Mouse (Mus musculus): Measurements from ENCODE around the gene Serpina1f. TPM values are rescaled to one million over a fixed set of nuclear protein-coding genes. Genes with fewer than 3 reads are reported as not detected.

Serpina1f gene
- polyA plus RNA-seq, 1 experiment from 2014 or later = not detected

DNA sequence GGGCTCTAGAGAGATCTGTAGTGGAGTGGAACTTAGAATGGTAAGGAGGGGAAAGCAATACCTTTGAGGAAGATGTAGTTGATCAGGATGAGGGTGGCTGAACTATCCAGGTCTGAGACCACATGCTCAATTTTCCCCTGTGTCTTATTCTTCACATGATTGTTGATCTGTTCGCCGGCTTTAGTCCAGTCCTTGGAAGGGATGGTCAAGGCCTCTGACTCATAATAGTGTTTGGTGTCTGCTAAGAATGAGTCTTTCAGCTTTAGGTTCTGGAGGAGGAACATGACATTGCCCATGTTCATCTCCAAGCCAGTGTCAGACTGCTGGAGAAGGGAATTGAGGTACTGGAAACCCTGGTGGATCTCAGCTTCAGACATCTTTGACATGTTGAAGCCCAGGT is 41.5 kb downstream of the Serpina1f start:
- no peak overlapping the region for H3K9ac ChIP-seq (ENCODE audit: low read length)
- 90% methylated on average over 2 of the region's 2 CpGs for whole genome bisulfite sequencing
- ATAC-seq (ENCODE audit: insufficient number of reproducible peaks, insufficient read depth, low FRiP score, low read depth) = no peak

GRCm38 (mm10) chr12:103646314-103646713 is 49.0 kb downstream of the Serpina1f start:
- no peak overlapping the region for H3K27ac ChIP-seq (replicated peaks in 1 of 2; ENCODE audit: control insufficient read depth in 1 of 2, insufficient read depth in 1 of 2, low read depth in 2 of 2, low read length in 2 of 2)
- ATAC-seq (ENCODE audit: insufficient number of reproducible peaks, insufficient read depth, low FRiP score, low read depth) = no peak
- H3K4me1 ChIP-seq (ENCODE audit: control insufficient read depth in 2 of 2, insufficient read depth in 2 of 2, low read length in 2 of 2) = no peaks in the 10 kb centered on the region
- H3K4me3 ChIP-seq (ENCODE audit: control insufficient read depth in 1 of 2, insufficient read depth in 1 of 2, low read depth in 1 of 2, low read length in 2 of 2) = no peak overlapping the region
- H3K27me3 ChIP-seq (ENCODE audit: control insufficient read depth, insufficient read depth, low read length) = no peaks in the 10 kb centered on the region
- no peak overlapping the region for H3K9ac ChIP-seq (ENCODE audit: low read length)
- H3K9me3 ChIP-seq (ENCODE audit: control insufficient read depth, low read length) = 0 out of 2 replicates have a peak, but pooled peaks cover 3% of the 10 kb centered on the region
- no peaks in the 10 kb centered on the region for H3K36me3 ChIP-seq (ENCODE audit: control insufficient read depth, insufficient read depth, low read length)
- no peak overlapping the region for H3K4me2 ChIP-seq (ENCODE audit: low read length)
- 52% methylated on average over 2 of the region's 2 CpGs for WGBS

More for the DNA sequence above, 41.5 kb downstream of the Serpina1f start:
- no peak overlapping the region for H3K4me3 ChIP-seq (ENCODE audit: control insufficient read depth in 1 of 2, insufficient read depth in 1 of 2, low read depth in 1 of 2, low read length in 2 of 2)
- no peaks in the 10 kb centered on the region for H3K36me3 ChIP-seq (ENCODE audit: control insufficient read depth, insufficient read depth, low read length)
- H3K27me3 ChIP-seq (ENCODE audit: control insufficient read depth, insufficient read depth, low read length) = no peaks in the 10 kb centered on the region
- 0 out of 2 replicates have a peak, but pooled peaks cover 3% of the 10 kb centered on the region for H3K9me3 ChIP-seq (ENCODE audit: control insufficient read depth, low read length)
- H3K27ac ChIP-seq (replicated peaks in 1 of 2; ENCODE audit: control insufficient read depth in 1 of 2, insufficient read depth in 1 of 2, low read depth in 2 of 2, low read length in 2 of 2) = no peak overlapping the region
- no peaks in the 10 kb centered on the region for H3K4me1 ChIP-seq (ENCODE audit: control insufficient read depth in 2 of 2, insufficient read depth in 2 of 2, low read length in 2 of 2)
- no peak overlapping the region for H3K4me2 ChIP-seq (ENCODE audit: low read length)

GRCm38 (mm10) chr12:103644601-103645000 is 50.7 kb downstream of the Serpina1f start:
- Histone ChIP-seq H3K27me3 (ENCODE audit: control insufficient read depth, insufficient read depth, low read length) (no peaks in the 10 kb centered on the region), H3K9ac (ENCODE audit: low read length) (no peak overlapping the region), H3K9me3 (ENCODE audit: control insufficient read depth, low read length) (no peaks in the 10 kb centered on the region), H3K27ac (replicated peaks in 1 of 2; ENCODE audit: control insufficient read depth in 1 of 2, insufficient read depth in 1 of 2, low read depth in 2 of 2, low read length in 2 of 2) (no peak overlapping the region), H3K36me3 (ENCODE audit: control insufficient read depth, insufficient read depth, low read length) (no peaks in the 10 kb centered on the region), H3K4me3 (ENCODE audit: control insufficient read depth in 1 of 2, insufficient read depth in 1 of 2, low read depth in 1 of 2, low read length in 2 of 2) (no peak overlapping the region), H3K4me1 (ENCODE audit: control insufficient read depth in 2 of 2, insufficient read depth in 2 of 2, low read length in 2 of 2) (no peaks in the 10 kb centered on the region), H3K4me2 (ENCODE audit: low read length) (no peak overlapping the region)
- 27% methylated on average over 5 of the region's 5 CpGs for WGBS
- no peak for ATAC-seq (ENCODE audit: insufficient number of reproducible peaks, insufficient read depth, low FRiP score, low read depth)

DNA sequence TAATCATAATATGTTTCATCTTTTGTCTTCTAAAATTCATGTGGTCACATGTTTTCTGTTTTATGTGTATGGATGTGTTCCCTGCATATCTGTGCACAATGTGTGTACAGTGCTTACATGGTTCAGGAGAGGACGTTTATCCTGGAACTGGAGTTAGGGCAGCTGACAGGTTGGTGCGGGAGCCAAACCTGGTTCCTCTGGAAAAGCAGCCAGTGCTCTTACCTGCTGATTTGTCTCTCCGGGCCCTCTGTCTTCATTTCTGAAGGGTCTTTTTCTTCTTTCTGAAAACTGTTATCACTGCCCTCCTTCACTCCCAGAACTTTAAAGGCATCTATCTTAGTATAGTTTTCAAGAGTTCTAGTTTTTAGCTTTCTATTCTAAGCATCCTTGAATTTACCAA is 51.5 kb downstream of the Serpina1f start:
- Histone ChIP-seq H3K27ac (replicated peaks in 1 of 2; ENCODE audit: control insufficient read depth in 1 of 2, insufficient read depth in 1 of 2, low read depth in 2 of 2, low read length in 2 of 2) (no peak overlapping the region), H3K4me2 (ENCODE audit: low read length) (no peak overlapping the region), H3K4me1 (ENCODE audit: control insufficient read depth in 2 of 2, insufficient read depth in 2 of 2, low read length in 2 of 2) (no peaks in the 10 kb centered on the region), H3K9ac (ENCODE audit: low read length) (no peak overlapping the region), H3K4me3 (ENCODE audit: control insufficient read depth in 1 of 2, insufficient read depth in 1 of 2, low read depth in 1 of 2, low read length in 2 of 2) (no peak overlapping the region), H3K27me3 (ENCODE audit: control insufficient read depth, insufficient read depth, low read length) (no peaks in the 10 kb centered on the region), H3K36me3 (ENCODE audit: control insufficient read depth, insufficient read depth, low read length) (no peaks in the 10 kb centered on the region), H3K9me3 (ENCODE audit: control insufficient read depth, low read length) (no peaks in the 10 kb centered on the region)
- 75% methylated on average over 3 of the region's 3 CpGs for WGBS
- no peak for ATAC-seq (ENCODE audit: insufficient number of reproducible peaks, insufficient read depth, low FRiP score, low read depth)

DNA sequence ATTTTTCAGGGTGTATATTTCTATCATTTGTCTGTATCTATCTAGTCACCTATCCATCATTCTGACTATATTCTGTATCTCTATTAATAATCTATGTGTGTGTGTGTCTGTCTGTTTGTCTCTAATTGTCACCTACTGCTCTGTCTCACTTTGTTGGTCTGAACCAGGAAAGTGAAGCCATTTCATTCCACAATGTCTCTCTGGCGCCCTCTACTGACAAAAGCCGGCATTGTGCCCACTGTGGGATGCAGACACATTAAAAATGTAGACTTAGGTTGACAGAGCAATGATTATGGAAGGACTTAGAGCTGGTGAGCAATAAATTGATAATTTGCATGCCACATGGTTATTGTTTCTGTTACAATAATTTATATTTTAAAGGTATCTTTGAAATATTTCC is 52.0 kb downstream of the Serpina1f start:
- Histone ChIP-seq H3K4me2 (ENCODE audit: low read length) (no peak overlapping the region), H3K4me1 (ENCODE audit: control insufficient read depth in 2 of 2, insufficient read depth in 2 of 2, low read length in 2 of 2) (no peaks in the 10 kb centered on the region), H3K9me3 (ENCODE audit: control insufficient read depth, low read length) (no peaks in the 10 kb centered on the region), H3K27ac (replicated peaks in 1 of 2; ENCODE audit: control insufficient read depth in 1 of 2, insufficient read depth in 1 of 2, low read depth in 2 of 2, low read length in 2 of 2) (no peak overlapping the region), H3K9ac (ENCODE audit: low read length) (no peak overlapping the region), H3K27me3 (ENCODE audit: control insufficient read depth, insufficient read depth, low read length) (no peaks in the 10 kb centered on the region), H3K4me3 (ENCODE audit: control insufficient read depth in 1 of 2, insufficient read depth in 1 of 2, low read depth in 1 of 2, low read length in 2 of 2) (no peak overlapping the region), H3K36me3 (ENCODE audit: control insufficient read depth, insufficient read depth, low read length) (no peaks in the 10 kb centered on the region)
- 0% methylated on average over 2 of the region's 2 CpGs for WGBS
- no peak for ATAC-seq (ENCODE audit: insufficient number of reproducible peaks, insufficient read depth, low FRiP score, low read depth)

Other genes starting within 250 kb of the Serpina1f start
- 0.68 TPM in 1 of 2 replicates, not detected in the other for gene Ifi27l2b, start 238.3 kb downstream of the Serpina1f start, polyA plus RNA-seq (2014; fragmentation: Nextera tagmentation; extraction: Ambion mirVana)
- gene Ppp4r4, start 163.2 kb downstream of the Serpina1f start, polyA plus RNA-seq (2014; fragmentation: Nextera tagmentation; extraction: Ambion mirVana) = 0.19 and 0.26 TPM in 2 replicates
- not detected in 2 replicates for gene Serpina10, start 64.1 kb downstream of the Serpina1f start, polyA plus RNA-seq (2014; fragmentation: Nextera tagmentation; extraction: Ambion mirVana)
- gene Serpina6, start 38.3 kb downstream of the Serpina1f start, polyA plus RNA-seq (2014; fragmentation: Nextera tagmentation; extraction: Ambion mirVana) = 0.22 and 0.44 TPM in 2 replicates
- not detected in 2 replicates for gene Serpina16, start 19.4 kb downstream of the Serpina1f start, polyA plus RNA-seq (2014; fragmentation: Nextera tagmentation; extraction: Ambion mirVana)
- gene Serpina1d, start 78.1 kb upstream of the Serpina1f start, polyA plus RNA-seq (2014; fragmentation: Nextera tagmentation; extraction: Ambion mirVana) = not detected in 2 replicates
- 0.28 TPM in 1 of 2 replicates, not detected in the other for gene Serpina1b, start 134.8 kb upstream of the Serpina1f start, polyA plus RNA-seq (2014; fragmentation: Nextera tagmentation; extraction: Ambion mirVana)
- 0.20 and 0.23 TPM in 2 replicates for gene Serpina1a, start 168.0 kb upstream of the Serpina1f start, polyA plus RNA-seq (2014; fragmentation: Nextera tagmentation; extraction: Ambion mirVana)
- not detected in 2 replicates for gene Serpina1c, start 209.4 kb upstream of the Serpina1f start, polyA plus RNA-seq (2014; fragmentation: Nextera tagmentation; extraction: Ambion mirVana)